Mouse (Mus musculus): Measurements from ENCODE around the gene Glis3. TPM values are rescaled to one million over a fixed set of nuclear protein-coding genes. Genes with fewer than 3 reads are reported as not detected.

Gene Glis3
- total RNA-seq, 2 experiments from 2014 or later: 0.62 to 1.1 TPM

DNA sequence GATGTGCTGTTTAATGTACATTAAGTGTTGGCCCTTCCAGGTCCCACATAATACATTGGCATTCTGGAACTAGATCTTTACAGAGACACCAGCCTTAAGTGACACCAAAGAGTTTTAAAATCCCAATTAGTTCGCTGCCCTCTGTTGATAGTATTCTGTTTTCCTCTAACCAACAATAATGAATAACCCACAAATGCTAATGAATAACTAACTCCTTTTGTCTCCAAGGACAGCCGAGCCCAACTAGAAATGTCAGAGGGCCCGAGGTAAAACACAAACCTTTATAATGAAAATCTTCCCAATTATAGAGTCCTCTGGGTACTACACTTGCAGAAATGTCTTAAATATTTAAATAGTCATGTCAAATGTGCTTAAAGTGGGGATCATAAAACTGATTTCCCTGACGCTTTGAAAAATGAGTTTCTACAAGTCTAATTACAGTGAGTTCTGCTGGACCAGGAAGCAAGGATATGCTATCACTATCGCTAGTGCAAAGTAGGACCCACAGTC is 22.1 kb downstream of the Glis3 start:
- intact Hi-C loops (cut with DNase I): no loop called here

DNA sequence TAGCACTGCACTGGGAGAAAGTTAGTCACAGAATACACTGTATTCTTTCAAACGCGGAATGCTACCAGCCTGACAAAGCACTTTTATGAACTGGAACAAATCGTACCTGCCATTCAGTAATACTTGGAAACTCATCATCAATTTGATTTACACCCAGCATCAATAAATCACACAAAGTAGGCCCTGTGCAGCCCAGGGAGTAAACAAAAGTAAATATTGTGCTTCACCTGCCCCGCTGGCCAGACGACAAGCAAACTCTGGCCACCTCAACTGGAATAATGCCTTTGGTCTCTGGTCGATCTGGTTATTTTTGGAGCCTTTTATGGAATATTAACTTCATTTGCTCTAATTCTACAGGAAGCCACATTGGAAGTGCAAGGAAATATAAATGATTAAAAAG is 23.0 kb downstream of the Glis3 start:
- intact Hi-C loops (cut with DNase I): no loop called here
- DNase-seq: no peak

More for the DNA sequence above, 22.1 kb downstream of the Glis3 start:
- DNase-seq: no peak

DNA sequence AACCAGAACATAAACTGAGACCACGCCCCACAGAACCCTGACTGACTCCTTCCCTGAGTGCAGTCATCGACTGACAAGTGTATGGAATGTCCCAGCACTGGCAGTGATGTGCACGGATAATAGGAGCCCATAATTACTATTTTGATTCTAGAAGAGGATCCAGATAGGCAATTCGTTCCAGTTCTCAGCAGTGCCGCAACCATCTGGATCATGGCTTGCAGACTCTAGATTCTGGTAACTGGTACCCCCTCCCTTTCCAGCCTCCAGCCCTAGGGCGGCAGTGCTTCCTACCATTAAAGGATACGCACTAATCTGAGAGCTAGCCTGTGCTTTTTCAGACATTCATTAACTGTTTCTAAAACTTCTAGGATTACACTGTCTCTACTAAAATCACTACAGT is 24.7 kb downstream of the Glis3 start:
- DNase-seq: no peak
- intact Hi-C loops (cut with DNase I): no loop called here

DNA sequence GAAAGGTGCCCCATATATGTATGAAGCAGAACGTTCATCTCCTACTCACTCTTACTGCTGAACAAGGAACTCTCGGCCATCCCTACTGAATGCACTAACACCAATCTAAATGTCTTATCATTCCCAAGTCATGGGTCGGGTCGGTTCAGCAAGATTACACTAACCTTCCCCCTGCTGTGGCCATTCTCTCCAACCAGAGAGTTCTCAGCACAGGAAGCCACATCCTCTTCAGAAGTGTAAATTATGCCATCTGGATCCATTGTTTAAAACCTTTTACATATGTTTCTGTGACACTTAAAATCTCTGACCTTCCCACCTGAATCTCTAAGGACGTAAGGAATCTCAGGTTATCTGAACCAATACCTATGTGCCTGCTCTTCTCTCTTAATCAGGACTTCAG is 29.0 kb downstream of the Glis3 start:
- DNase-seq: no peak
- intact Hi-C loops (cut with DNase I): no loop called here

DNA sequence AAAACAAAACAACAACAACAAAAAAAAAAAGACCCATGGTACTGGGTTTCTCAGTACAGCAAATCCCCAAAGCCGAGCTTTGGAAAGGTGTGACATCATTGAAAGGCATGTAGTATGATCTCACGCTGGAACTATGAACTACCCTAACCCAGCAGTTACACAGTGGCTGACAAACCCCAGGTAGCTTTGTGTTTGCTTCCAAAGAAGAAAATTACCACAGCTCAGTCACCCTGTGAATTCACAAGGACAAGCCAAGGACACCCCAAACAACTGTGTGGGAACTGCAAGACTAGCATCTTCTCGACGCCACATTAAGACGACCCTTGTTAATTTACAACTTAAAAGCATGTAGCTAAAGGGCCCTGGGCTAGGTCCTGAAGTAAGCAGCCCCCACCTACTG is 30.4 kb downstream of the Glis3 start:
- intact Hi-C loops (cut with DNase I): no loop called here
- DNase-seq: no peak

DNA sequence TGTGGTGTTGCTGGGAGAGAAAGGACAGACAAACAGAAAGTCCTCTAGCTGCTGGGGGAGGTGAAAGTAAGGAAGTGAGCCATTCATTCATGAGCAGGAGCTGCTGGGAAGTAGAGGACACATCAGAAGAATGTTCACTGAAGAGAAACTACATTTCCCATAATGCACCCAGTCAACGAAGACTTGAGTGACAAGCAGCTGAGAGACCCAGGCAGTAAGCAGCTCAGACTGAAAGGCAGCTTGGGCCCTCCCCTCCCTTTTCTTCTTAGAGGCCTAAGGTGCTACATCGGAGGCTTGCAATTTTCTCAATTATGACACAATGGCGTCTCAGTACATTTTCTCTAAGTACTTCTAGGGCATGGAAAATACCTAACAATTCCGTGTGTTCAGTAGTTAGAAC is 31.0 kb downstream of the Glis3 start:
- intact Hi-C loops (cut with DNase I): no loop called here

DNA sequence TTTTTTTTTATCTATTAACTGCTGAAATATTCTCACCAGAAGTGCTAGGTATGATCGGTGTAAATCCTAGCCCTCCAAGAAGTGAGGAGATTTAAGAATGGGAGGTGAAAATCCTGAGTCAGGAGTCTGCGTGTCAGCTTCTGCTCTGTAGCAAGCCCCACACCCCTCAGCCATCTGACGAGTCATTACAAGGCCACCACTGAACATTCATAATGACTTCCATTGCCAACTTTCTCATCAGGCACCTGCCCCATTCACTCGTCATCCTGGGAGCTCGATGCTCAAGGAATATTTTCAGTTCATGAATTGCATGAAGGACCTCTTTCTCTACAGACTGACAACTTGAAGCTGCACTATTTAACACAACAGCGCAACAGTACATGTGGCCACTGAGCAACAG is 32.5 kb downstream of the Glis3 start:
- DNase-seq: no peak
- intact Hi-C loops (cut with DNase I): no loop called here

More for the DNA sequence above, 31.0 kb downstream of the Glis3 start:
- no peak for DNase-seq

DNA sequence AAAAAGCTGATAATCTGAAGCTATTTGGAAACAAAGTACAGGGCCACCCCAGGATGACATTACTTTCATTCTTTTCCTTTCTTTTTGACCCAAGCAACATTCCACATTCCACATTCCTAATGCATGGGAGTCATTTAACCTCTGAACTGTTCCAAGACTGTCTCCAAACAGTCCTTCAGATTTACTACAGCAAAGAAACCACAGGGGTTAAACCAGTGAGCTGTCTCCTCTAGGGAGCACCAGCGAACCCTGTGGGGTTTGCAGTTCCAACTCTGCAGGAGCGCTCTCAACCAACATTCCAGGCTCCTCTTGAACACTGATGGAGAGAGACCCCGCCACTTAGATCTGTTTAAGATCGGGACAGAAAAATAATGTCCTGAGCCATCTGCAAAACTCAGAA is 33.6 kb downstream of the Glis3 start:
- no peak for DNase-seq
- intact Hi-C loops (cut with DNase I): no loop called here

DNA sequence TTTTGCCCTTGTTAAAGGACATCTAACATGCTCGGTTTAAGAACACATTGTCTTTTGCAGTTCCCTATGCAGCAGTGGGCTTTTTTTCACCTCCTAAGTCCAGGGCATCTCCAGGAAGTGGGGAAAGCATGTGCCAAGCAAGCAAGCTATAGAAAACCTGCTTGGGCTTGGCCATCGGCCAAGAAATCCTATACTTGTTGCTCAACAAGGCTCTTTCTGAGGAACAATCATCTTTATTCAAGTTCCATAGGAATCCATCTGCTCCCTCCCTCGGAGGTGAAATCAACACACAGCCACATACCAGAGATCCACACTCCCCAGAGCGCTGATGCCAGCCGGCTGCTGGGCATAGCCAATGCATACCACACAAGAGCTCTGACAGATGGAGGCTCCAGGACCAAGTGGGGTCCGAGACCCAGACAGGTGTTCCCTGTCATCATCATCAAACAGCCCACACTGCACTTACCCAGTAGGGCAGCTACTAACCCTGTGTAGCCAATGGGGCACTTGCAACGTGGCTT is 39.0 kb downstream of the Glis3 start:
- no peak for DNase-seq
- intact Hi-C loops (cut with DNase I): no loop called here

DNA sequence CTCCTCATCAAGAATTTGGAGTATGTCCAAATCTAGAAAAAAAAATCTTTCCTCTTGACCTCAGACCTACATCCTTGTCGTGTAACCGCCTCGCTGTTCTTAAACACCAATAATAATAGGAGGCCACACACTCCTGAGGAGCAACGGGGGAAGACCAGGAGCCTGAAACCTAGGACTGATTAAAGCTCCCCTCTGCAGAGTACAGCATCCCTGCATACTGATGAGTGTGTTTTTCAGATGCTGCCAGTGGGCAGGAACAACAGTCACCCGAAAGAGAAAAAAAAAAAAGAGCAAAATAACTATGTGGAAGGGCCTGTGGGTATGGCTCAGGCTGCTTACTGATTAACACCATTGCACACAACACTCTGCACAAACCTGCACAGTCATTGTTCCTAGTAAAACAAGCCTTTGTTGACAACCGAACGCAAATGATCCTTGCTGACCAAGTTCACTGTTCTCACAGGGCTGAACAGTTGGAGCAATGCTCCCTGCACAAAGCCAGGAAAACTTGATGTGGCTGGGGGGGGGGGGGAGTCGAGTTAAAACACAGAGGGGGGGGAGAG is 43.8 kb downstream of the Glis3 start:
- no peak for DNase-seq
- intact Hi-C loops (cut with DNase I): no loop called here

DNA sequence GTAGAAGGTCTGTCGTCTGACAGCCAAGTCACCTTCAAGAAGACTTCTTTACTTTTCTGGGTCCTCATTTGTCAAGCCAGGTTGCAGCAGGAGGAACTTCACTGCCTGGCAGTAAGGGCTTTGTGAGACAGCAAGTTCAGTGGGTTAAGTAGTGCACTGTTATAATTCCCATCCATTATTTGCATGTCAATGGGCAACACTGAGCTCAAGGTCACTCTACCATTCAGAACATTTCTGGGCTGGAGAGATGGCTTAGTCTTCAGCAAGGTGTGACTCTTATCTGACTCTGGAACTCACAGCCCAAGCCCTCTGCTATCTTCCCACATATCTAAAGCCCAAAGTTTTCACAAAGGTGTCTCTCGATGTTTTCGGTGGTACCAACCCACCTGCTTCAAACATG is 44.9 kb downstream of the Glis3 start:
- no peak for DNase-seq
- intact Hi-C loops (cut with DNase I): no loop called here

DNA sequence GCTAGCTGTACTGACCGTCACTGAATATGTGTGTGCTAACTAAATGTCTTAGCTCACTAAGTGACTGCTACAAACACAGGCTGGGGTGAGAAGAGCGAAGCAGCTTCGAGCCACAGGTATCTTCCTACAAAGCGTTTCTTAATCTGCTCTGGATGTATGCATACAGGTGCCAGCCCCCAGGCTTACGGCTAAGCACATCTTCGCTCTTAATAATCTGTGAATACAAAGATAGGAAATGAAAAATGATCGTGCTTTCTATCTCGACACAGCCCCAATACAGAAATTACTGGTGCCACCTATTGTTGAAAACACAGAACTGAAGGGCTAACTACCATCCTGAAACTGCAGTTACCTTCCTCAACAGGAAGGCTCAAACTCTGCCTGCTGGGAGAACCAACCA is 51.5 kb downstream of the Glis3 start:
- DNase-seq: no peak
- intact Hi-C loops (cut with DNase I): no loop called here

DNA sequence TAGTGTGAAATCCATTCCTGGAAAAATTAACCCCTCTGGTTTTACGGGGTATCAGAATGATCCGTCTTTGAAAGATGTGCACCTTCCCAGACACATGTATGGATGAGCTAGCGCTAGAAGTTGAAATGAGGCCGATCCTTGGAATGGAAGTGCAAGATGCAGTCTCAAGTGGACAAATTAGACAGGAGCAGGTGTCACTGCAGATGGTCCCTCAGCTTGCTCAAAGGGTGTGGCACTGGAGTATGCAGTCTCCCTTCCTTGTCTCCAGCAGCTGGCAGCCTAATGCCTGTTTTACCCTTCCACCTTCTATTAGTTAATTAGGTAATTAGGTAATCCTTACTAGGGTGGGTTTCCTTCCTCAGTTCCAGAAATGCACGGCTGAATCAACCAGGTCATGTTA is 53.7 kb downstream of the Glis3 start:
- DNase-seq: no peak
- intact Hi-C loops (cut with DNase I): no loop called here

DNA sequence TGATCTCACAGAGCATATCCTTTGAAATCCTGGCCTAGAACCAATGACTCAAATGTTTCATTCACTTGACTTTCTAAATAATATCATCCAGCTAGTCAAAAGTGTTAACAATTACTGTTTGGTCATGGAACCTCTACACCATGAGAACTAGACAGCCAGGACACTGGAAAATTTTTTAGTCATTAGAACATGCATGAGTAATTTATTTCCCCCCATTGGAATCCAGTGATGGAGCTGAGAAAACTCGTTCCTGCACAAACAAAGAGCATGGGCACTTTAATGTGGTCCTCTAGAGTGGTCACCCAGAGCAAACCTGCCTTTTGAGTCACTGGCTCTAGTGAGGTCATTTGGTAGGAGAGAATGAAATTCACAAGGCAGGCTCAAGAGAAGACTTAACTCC is 55.3 kb downstream of the Glis3 start:
- intact Hi-C loops (cut with DNase I): no loop called here
- no peak for DNase-seq

DNA sequence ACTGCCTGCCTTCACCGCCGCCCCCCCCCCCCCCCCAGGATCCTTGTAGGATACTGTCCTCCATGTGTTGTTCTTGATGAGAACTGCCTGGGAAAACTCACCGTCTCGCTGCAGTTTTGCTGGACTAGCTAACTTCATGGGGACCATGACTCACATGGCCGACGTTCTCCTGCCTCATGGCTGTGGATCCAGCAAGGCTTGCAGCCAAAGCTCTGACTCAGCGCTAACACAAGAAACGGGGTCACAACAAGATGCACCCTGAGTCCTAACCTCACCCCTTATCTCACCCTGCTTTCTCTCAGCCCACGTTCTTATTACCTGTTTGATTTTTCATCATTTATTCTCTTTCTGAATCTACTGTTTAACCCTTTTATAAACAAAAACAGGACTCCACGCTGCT is 56.2 kb downstream of the Glis3 start:
- intact Hi-C loops (cut with DNase I): no loop called here
- peak; percentile 45 to 66 for DNase-seq

DNA sequence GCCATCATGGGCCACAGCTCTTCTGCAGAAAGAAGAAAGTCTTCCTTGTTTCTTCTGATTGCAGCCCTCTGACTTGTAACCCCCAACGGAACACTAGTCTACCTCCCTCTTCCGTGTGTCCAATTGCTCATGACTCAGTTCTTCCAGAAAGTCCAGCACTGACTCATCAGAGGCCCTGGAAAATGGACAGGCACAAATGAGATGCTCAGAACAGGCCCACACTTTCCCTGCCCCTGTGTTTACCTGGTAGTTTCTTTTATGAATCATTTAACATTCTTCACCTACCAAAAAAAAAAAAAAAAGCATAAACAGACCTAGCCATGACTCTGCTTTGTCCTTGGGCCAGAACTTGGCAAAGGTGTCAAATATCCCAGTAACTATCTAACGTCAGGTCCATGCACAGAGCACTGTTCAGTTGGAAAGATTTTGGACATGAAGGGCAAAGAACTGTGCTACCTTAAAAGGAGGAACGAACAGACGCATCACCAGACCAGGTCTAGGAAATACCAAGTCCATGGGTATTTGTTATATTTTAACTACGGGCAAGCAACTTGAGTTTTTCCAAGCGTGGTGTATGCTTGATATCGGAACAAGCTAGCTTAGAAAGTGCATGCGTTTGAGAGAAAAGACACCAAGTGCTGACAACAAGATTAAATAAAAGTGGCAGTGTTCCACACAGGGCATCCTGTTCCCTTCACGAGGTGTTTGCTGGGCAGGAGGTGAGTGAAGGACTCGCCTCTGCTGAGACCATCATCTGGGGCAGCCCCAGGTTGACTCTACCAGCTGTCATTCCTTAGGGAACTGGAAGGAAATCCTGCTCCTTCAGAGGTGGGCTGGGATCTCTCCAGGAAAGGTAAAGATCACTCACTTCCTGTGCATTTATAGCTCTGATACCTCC is 58.0 kb downstream of the Glis3 start:
- DNase-seq: no peak
- intact Hi-C loops (cut with DNase I): no loop called here

DNA sequence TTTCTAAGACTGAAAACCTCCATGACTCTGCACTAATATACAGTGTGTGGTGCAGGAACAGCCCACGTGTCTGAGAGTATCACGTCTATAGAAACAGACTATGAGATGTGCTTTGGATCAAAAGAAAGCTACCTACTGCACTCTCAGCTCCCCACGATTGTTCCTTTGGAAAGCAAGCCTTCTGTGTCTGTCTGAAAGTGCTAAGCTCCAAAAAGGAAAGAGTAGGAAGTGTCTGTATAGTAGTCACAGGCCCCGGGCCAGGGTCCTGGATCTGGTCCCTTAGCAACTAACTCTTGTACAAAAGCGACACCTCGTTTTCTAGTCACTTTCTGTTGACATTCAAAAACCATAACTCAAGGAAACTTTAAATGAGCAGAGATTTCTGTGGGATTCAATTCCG is 62.1 kb downstream of the Glis3 start:
- intact Hi-C loops (cut with DNase I): no loop called here
- DNase-seq: no peak

DNA sequence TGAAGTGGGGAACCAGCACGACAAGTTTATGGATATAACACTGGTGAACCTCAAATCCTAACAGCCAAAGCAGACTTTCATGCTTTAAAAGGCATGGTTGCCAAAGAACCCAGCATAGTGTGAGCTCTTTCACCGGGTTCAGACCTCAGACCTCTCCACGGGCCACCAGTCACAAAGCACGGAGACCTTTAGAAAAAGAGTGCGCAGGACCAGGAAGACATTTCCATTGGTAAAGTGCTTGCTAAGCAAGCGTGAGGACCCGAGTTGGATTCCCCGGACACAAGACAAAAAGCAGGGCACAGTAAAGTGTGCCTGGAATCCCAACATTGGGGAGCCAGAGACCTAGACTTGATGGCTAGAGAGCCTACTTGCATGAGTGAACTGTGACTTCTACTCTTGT is 62.7 kb downstream of the Glis3 start:
- intact Hi-C loops (cut with DNase I): no loop called here
- DNase-seq: no peak

DNA sequence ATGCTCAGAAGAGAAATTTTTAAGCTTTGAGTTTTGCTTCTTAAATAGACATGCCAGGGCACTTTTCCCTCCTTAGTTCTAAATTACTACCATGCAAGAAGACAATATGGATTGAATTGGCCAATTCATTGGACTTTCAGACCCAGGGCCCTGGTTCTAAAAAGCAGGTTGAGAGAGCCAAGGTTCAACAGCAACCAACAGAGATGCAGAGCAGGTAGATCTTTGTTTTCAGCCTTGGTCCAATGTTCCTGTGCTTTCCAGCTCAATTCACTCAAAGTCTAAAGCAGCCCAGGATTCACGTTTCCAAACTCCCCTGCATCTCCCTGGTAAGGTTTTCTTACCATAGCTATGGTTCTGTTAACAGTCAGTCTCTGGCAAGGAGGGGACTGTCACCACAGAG is 63.4 kb downstream of the Glis3 start:
- intact Hi-C loops (cut with DNase I): no loop called here
- no peak for DNase-seq

DNA sequence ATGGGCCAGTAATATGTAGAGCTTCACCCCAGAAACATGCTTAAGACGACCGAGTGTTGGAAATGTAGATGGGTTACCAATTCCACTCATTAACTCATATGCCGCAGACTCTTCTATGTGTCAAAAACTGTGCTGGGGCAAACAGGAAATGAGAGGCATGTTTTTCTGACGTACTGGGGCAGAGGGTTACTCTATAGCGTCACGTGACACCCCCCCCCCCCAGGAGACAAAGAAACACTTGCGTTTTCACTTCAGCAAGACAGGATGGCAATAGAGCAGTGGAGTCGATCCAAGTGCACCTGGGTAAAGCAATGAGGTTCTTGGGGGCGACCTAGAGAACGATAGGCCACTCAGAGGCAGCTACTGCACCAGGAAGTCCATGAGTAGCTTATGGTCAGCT is 67.6 kb downstream of the Glis3 start:
- no peak for DNase-seq
- intact Hi-C loops (cut with DNase I): no loop called here

DNA sequence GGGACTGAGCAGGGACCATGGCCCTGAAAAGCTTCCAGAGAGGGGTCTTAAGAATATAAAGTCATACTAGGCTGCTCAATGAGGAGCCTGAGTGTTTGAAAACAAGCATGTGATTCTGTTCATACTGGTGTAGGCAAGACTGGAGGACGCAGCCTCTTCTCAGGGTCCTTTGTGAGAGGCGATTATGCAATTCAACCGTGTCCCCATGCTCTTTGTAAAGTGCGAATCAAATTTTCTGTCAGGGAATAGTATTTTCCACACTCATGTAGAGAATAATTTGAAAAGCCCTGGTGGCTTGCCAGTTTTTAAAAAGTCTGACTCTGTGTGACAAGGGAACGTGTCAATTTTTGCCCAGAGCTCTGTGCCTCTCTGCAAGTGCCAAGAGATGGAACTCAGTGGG is 71.1 kb downstream of the Glis3 start:
- no peak for DNase-seq
- intact Hi-C loops (cut with DNase I): no loop called here

DNA sequence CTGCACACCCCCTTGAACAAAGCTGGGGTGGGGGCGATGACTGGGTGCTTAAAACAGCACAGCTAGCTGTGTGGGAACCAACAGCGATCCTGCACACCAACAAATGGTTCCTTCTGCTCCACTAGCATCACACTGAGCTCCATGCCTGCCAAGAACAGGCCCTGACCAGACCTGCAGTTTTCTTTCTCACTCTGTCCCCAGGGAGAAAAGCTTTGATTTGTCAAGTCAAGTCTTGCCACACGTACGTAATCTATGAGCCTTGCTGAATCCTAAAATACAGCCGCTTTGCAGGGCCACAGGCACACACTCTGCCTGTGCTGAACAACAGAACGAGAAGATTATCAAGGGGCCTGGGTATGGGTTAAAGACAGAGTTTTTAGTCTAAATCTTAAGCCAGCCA is 71.6 kb downstream of the Glis3 start:
- intact Hi-C loops (cut with DNase I): no loop called here
- DNase-seq: no peak

Measured in gastrocnemius, postnatal 36 days (tissue).